Mouse (Mus musculus) MEL (cell line): ENCODE measurements around the gene Cmtm3. TPM values are rescaled to one million over a fixed set of nuclear protein-coding genes. Genes with fewer than 3 reads are reported as not detected.

Source experiments
- DNase-seq: peaks from one replicate; pipeline ENCODE4 v3.0.0; 2011; ENCODE audit warnings: low read depth, low spot score
- H3K27ac ChIP-seq: 2 replicates; pipeline ENCODE4 v1.5.1; 2012; ENCODE audit warnings: low read depth, mild to moderate bottlenecking, control low read depth, low read length, moderate library complexity; ENCODE audit not compliant: control insufficient read depth
- H3K27me3 ChIP-seq, 2 experiments: fragments of 150-350 bp in 1 of 2; sonication (generic) in 1 of 2; 2 replicates each; pipeline ENCODE4 v1.6.1; 2012; ENCODE audit warnings: low read length in 2 of 2, mild to moderate bottlenecking in 2 of 2, improper control_type of control experiment in 1 of 2, moderate library complexity in 1 of 2; ENCODE audit not compliant: insufficient read depth in 2 of 2, control insufficient read depth in 1 of 2
- H3K36me3 ChIP-seq, 2 experiments: 2 replicates each; pipeline ENCODE4 v1.6.1; 2012 to 2014; ENCODE audit warnings: low read length in 2 of 2, improper control_type of control experiment in 1 of 2, inconsistent platforms in 1 of 2, mild to moderate bottlenecking in 1 of 2; ENCODE audit not compliant: insufficient read depth in 2 of 2, control insufficient read depth in 1 of 2
- H3K4me1 ChIP-seq, 2 experiments: fragments of 150-350 bp in 1 of 2; sonication (generic) in 1 of 2; 2 replicates each; pipeline ENCODE4 v1.6.1; 2012; ENCODE audit warnings: low read length in 2 of 2, improper control_type of control experiment in 1 of 2, mild to moderate bottlenecking in 1 of 2; ENCODE audit not compliant: insufficient read depth in 2 of 2, control insufficient read depth in 1 of 2
- H3K4me3 ChIP-seq, 2 experiments: fragments of 150-350 bp in 1 of 2; sonication (generic) in 1 of 2; 2 replicates each; pipeline ENCODE4 v1.5.1; 2012; ENCODE audit warnings: low read depth in 2 of 2, low read length in 2 of 2, mild to moderate bottlenecking in 2 of 2, moderate library complexity in 2 of 2, control low read depth in 1 of 2, improper control_type of control experiment in 1 of 2; ENCODE audit not compliant: control insufficient read depth in 1 of 2, insufficient read depth in 1 of 2
- H3K79me2 ChIP-seq: 2 replicates; pipeline ENCODE4 v1.6.1; 2012; ENCODE audit warnings: mild to moderate bottlenecking, low read length, moderate library complexity; ENCODE audit not compliant: control insufficient read depth, poor library complexity, insufficient read depth
- H3K9ac ChIP-seq: 2 replicates; pipeline ENCODE4 v1.6.1; 2012; ENCODE audit warnings: low read depth, mild to moderate bottlenecking, control low read depth, low read length, moderate library complexity; ENCODE audit not compliant: control insufficient read depth, poor library complexity, severe bottlenecking
- H3K9me3 ChIP-seq: fragments of 150-350 bp; sonication (generic); replicated peaks from 2 replicates; pipeline ENCODE4 v1.6.1; 2012; ENCODE audit warnings: mild to moderate bottlenecking, low read length, improper control_type of control experiment, moderate library complexity; ENCODE audit not compliant: insufficient read depth
- BHLHE40 ChIP-seq: IDR thresholded peaks from 2 replicates; pipeline ENCODE4 v1.6.1; 2012; ENCODE audit warnings: low read depth, mild to moderate bottlenecking, inconsistent platforms, low read length, improper control_type of control experiment, borderline replicate concordance
- CHD1 ChIP-seq: IDR thresholded peaks from 2 replicates; pipeline ENCODE4 v1.6.1; 2012; ENCODE audit warnings: low read depth, mild to moderate bottlenecking, inconsistent platforms, low read length, improper control_type of control experiment
- CHD2 ChIP-seq: IDR thresholded peaks from 2 replicates; pipeline ENCODE4 v1.6.1; 2011; ENCODE audit warnings: low read length, improper control_type of control experiment
- ELF1 ChIP-seq: IDR thresholded peaks from 2 replicates; pipeline ENCODE4 v1.6.1; 2014; ENCODE audit warnings: low read depth, mild to moderate bottlenecking, inconsistent platforms, low read length, improper control_type of control experiment, moderate library complexity
- EP300 ChIP-seq, 2 experiments: IDR thresholded peaks; 2 replicates each; pipeline ENCODE4 v1.6.1; 2011; ENCODE audit warnings: improper control_type of control experiment in 2 of 2, low read length in 2 of 2, low read depth in 1 of 2, mild to moderate bottlenecking in 1 of 2
- GABPA ChIP-seq: IDR thresholded peaks from 2 replicates; pipeline ENCODE4 v1.6.1; 2012; ENCODE audit warnings: low read depth, mild to moderate bottlenecking, inconsistent platforms, low read length, improper control_type of control experiment, moderate library complexity
- JUND ChIP-seq: IDR thresholded peaks from 2 replicates; pipeline ENCODE4 v1.6.1; 2011; ENCODE audit warnings: low read depth, mild to moderate bottlenecking, improper control_type of control experiment, low read length
- KAT2A ChIP-seq: conservative IDR thresholded peaks from 2 replicates; pipeline ENCODE4 v1.6.1; 2012; ENCODE audit warnings: low read depth, low read length, improper control_type of control experiment, inconsistent platforms
- MAFK ChIP-seq: IDR thresholded peaks from 2 replicates; pipeline ENCODE4 v1.6.1; 2011; ENCODE audit warnings: low read depth, mild to moderate bottlenecking, low read length, improper control_type of control experiment, borderline replicate concordance
- MAX ChIP-seq: IDR thresholded peaks from 2 replicates; pipeline ENCODE4 v1.6.1; 2011; ENCODE audit warnings: low read length, improper control_type of control experiment
- MAZ ChIP-seq: IDR thresholded peaks from 2 replicates; pipeline ENCODE4 v1.6.1; 2012; ENCODE audit warnings: low read depth, mild to moderate bottlenecking, inconsistent platforms, low read length, improper control_type of control experiment
- MEF2A ChIP-seq: IDR thresholded peaks from 2 replicates; pipeline ENCODE4 v1.6.1; 2014; ENCODE audit warnings: low read depth, mild to moderate bottlenecking, inconsistent platforms, low read length, improper control_type of control experiment; ENCODE audit not compliant: poor library complexity, insufficient replicate concordance, severe bottlenecking; ENCODE audit errors: extremely low read depth
- MXI1 ChIP-seq: IDR thresholded peaks from 2 replicates; pipeline ENCODE4 v1.6.1; 2011; ENCODE audit warnings: mild to moderate bottlenecking, low read depth, low read length, improper control_type of control experiment
- MYB ChIP-seq: IDR thresholded peaks from 2 replicates; pipeline ENCODE4 v1.6.1; 2011; ENCODE audit warnings: mild to moderate bottlenecking, low read depth, low read length, improper control_type of control experiment
- NELFE ChIP-seq: IDR thresholded peaks from 2 replicates; pipeline ENCODE4 v1.6.1; 2011; ENCODE audit warnings: low read depth, low read length, improper control_type of control experiment
- NRF1 ChIP-seq: IDR thresholded peaks from 2 replicates; pipeline ENCODE4 v1.6.1; 2014; ENCODE audit warnings: low read depth, mild to moderate bottlenecking, inconsistent platforms, low read length, improper control_type of control experiment, moderate library complexity; ENCODE audit not compliant: poor library complexity, insufficient read depth, severe bottlenecking
- POLR2A ChIP-seq, 2 experiments: IDR thresholded peaks; 2 replicates each; pipeline ENCODE4 v1.6.1; 2011 to 2012; ENCODE audit warnings: low read length in 2 of 2, mild to moderate bottlenecking in 2 of 2, control low read depth in 1 of 2, improper control_type of control experiment in 1 of 2, low read depth in 1 of 2, moderate library complexity in 1 of 2; ENCODE audit not compliant: control insufficient read depth in 1 of 2, insufficient read depth in 1 of 2, poor library complexity in 1 of 2
- POLR2AphosphoS2 ChIP-seq: IDR thresholded peaks from 2 replicates; pipeline ENCODE4 v1.6.1; 2011; ENCODE audit warnings: low read length, improper control_type of control experiment
- POLR2AphosphoS5 ChIP-seq: IDR thresholded peaks from 2 replicates; pipeline ENCODE4 v1.6.1; 2012; ENCODE audit warnings: low read depth, borderline replicate concordance, mild to moderate bottlenecking, inconsistent platforms, low read length, moderate library complexity, mixed read lengths
- RCOR1 ChIP-seq: IDR thresholded peaks from 2 replicates; pipeline ENCODE4 v1.6.1; 2012; ENCODE audit warnings: low read depth, mild to moderate bottlenecking, inconsistent platforms, low read length, improper control_type of control experiment
- SIN3A ChIP-seq: IDR thresholded peaks from 2 replicates; pipeline ENCODE4 v1.6.1; 2012; ENCODE audit warnings: low read length, improper control_type of control experiment, inconsistent platforms
- SMC3 ChIP-seq: IDR thresholded peaks from 2 replicates; pipeline ENCODE4 v1.6.1; 2011; ENCODE audit warnings: low read depth, low read length, improper control_type of control experiment
- TAL1 ChIP-seq: IDR thresholded peaks from 2 replicates; pipeline ENCODE4 v1.6.1; 2012; ENCODE audit warnings: mild to moderate bottlenecking, inconsistent platforms, low read length, moderate library complexity, mixed read lengths
- TBP ChIP-seq: IDR thresholded peaks from 2 replicates; pipeline ENCODE4 v1.8.0; 2011; ENCODE audit warnings: low read depth, low read length, improper control_type of control experiment
- USF1 ChIP-seq: IDR thresholded peaks from 2 replicates; pipeline ENCODE4 v1.6.1; 2014; ENCODE audit warnings: low read depth, mild to moderate bottlenecking, inconsistent platforms, low read length, improper control_type of control experiment, moderate library complexity
- ZMIZ1 ChIP-seq: IDR thresholded peaks from 2 replicates; pipeline ENCODE4 v1.6.1; 2012; ENCODE audit warnings: low read depth, mild to moderate bottlenecking, inconsistent platforms, low read length, improper control_type of control experiment, moderate library complexity
- polyA plus RNA-seq, 2 experiments: library from polyadenylated mRNA; stranded (reverse) in 1 of 2; unstranded in 1 of 2; fragments of >175 nt in 1 of 2; fragments of >200 nt in 1 of 2; gene quantifications; 2 replicates each; pipeline versions ENCODE4 v1.2.1 to v1.2.4; 2012; ENCODE audit warnings: low replicate concordance in 2 of 2, low read depth in 1 of 2; ENCODE audit not compliant: insufficient read length in 2 of 2, insufficient read depth in 1 of 2, missing spikeins in 1 of 2
- total RNA-seq: library from RNA; depleted of rRNA; stranded (reverse); fragments of 300-350 nt; gene quantifications from 2 replicates; pipeline ENCODE4 v1.2.3, GENCODE M21; 2012

The Cmtm3 gene
- total and polyA plus RNA-seq, 3 experiments, result 17.9 to 56.3 TPM; not detected in 1

DNA sequence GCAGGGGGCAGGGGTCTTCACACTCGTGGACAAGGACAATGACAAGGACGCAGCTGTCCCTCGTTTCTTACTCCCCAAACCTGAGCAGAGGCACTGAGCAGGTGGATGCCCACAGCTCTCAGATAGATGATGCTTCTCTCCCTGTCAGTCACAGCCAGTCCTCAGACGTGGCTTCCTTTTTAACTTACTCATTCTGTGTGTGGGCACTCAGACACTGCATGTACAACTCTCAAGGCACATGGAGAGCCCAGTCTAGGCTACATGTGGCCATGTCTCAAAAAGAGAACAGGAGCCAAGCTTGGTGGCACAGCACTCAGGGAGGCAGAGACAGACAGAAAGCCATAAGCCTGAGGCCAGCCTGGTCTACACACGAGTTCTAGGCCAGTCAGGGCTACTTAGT, 36.7 kb downstream of the Cmtm3 start:
- Histone ChIP-seq H3K9ac (no peak overlapping the region), H3K79me2 (peaks cover 5% of the 10 kb centered on the region; the same call in 1 of the 2 replicates), H3K9me3 (no peaks in the 10 kb centered on the region), H3K36me3 (no peaks in the 10 kb centered on the region), H3K27ac (no peak overlapping the region), H3K4me3 (no peak overlapping the region), H3K27me3 (no peaks in the 10 kb centered on the region), H3K4me1 (no peaks in the 10 kb centered on the region)
- DNase-seq, result no peak
- TF ChIP-seq USF1 (no peak), GABPA (no peak), MYB (no peak), CHD1 (no peak), TBP (no peak), EP300 (IDR thresholded peaks at IDR 0.05; ENCODE audit: low read depth in 1 of 2, low read length in 2 of 2) (no peak), POLR2AphosphoS5 (no peak), CHD2 (no peak), NRF1 (no peak)
- TF ChIP-seq, all 39 proteins: peak for 0

DNA sequence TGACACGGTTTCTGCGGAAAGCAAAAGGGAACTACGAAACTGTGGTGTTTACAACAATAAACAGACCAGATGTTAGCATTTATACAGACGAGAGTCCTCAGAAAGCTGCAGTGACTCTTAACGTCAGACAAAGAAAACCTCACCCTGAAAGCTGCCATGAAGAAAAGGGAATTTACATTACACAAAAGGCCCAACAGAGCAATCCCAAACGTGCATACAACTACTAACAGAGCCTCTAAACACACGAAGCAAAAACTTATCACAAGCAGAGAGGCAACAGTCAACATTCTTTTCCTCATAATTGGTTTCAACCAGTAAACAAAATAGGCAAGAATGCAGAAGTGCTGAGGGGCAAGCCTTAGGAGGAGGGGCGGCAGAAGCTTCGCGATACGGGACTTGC, 37.5 kb downstream of the Cmtm3 start:
- no peak overlapping the region for H3K27ac ChIP-seq
- H3K36me3 ChIP-seq, result no peaks in the 10 kb centered on the region
- no peak for DNase-seq
- H3K9me3 ChIP-seq, result no peaks in the 10 kb centered on the region
- H3K4me3 ChIP-seq, result no peak overlapping the region
- H3K4me1 ChIP-seq, result no peaks in the 10 kb centered on the region
- H3K9ac ChIP-seq, result no peak overlapping the region
- peaks cover 5% of the 10 kb centered on the region; the same call in 1 of the 2 replicates for H3K79me2 ChIP-seq
- H3K27me3 ChIP-seq, result no peaks in the 10 kb centered on the region
- no peak for TF ChIP-seq MEF2A
- TF ChIP-seq BHLHE40, result no peak
- TF ChIP-seq KAT2A, result no peak
- no peak for TF ChIP-seq SIN3A
- no peak for TF ChIP-seq POLR2AphosphoS2
- TF ChIP-seq MYB, result no peak
- no peak for TF ChIP-seq TBP
- no peak for TF ChIP-seq NELFE
- no peak for TF ChIP-seq MXI1
- no peak for TF ChIP-seq MAX
- TF ChIP-seq TAL1, result no peak
- no peak for TF ChIP-seq ELF1
- no peak for TF ChIP-seq MAZ
- TF ChIP-seq SMC3, result no peak
- no peak for TF ChIP-seq POLR2AphosphoS5
- no peak for TF ChIP-seq ZMIZ1
- no peak for TF ChIP-seq POLR2A (IDR thresholded peaks at IDR 0.05; ENCODE audit: control insufficient read depth in 1 of 2, insufficient read depth in 1 of 2, low read depth in 1 of 2, low read length in 2 of 2, poor library complexity in 1 of 2)
- no peak for TF ChIP-seq JUND
- no peak for TF ChIP-seq RCOR1
- TF ChIP-seq MAFK, result no peak
